Mouse (Mus musculus) cerebellum, postnatal 36 days (tissue): ENCODE data around the gene Tsc22d3.
"Not testable (repeated sequence)": the region's sequence is repeated elsewhere in the genome, so short reads cannot be mapped to it uniquely, and the experiment has no call there.

ENCODE experiments used
- DNase-seq, 2 experiments: peaks; one replicate each; pipeline ENCODE4 v3.0.0; 2021 to 2022; ENCODE audit warnings: mixed read lengths in 2 of 2

Gene Tsc22d3

GRCm38 (mm10) chrX:140565212-140565611 is 35.2 kb downstream of the Tsc22d3 start:
- DNase-seq, result peak; percentile 44 to 53

GRCm38 (mm10) chrX:140564777-140565176 is 35.7 kb downstream of the Tsc22d3 start:
- peak in 1 of 2 experiments; percentile 11 for DNase-seq

- peak in 1 of 2 experiments; percentile 5 for DNase-seq
These were observed 42.1 kb downstream of the Tsc22d3 start for GRCm38 (mm10) chrX:140558176-140558844.

- no peak for DNase-seq
These were observed 44.5 kb downstream of the Tsc22d3 start for GRCm38 (mm10) chrX:140555965-140556364.

GRCm38 (mm10) chrX:140555423-140555822 is 45.0 kb downstream of the Tsc22d3 start:
- no peak for DNase-seq

- DNase-seq, result no peak
These were observed 52.6 kb downstream of the Tsc22d3 start for GRCm38 (mm10) chrX:140547660-140548419.

- peak; percentile 37 to 62 for DNase-seq
These were observed 55.7 kb downstream of the Tsc22d3 start for GRCm38 (mm10) chrX:140544737-140545136.

GRCm38 (mm10) chrX:140542938-140543673 is 57.4 kb downstream of the Tsc22d3 start:
- peak; percentile 69 to 77 for DNase-seq

- peak in 1 of 2 experiments; percentile 46 for DNase-seq
These were observed 58.0 kb downstream of the Tsc22d3 start for GRCm38 (mm10) chrX:140542474-140542845.

GRCm38 (mm10) chrX:140541711-140542473 is 58.6 kb downstream of the Tsc22d3 start:
- peak; percentile 46 to 51 for DNase-seq

GRCm38 (mm10) chrX:140540500-140541114 is 59.9 kb downstream of the Tsc22d3 start:
- DNase-seq, result no peak

GRCm38 (mm10) chrX:140539831-140540230 is 60.6 kb downstream of the Tsc22d3 start:
- DNase-seq, result not testable (repeated sequence)

GRCm38 (mm10) chrX:140539111-140539680 is 61.3 kb downstream of the Tsc22d3 start:
- no peak for DNase-seq

- no peak for DNase-seq
These were observed 61.8 kb downstream of the Tsc22d3 start for GRCm38 (mm10) chrX:140538649-140539048.

- DNase-seq, result no peak
These were observed 62.8 kb downstream of the Tsc22d3 start for GRCm38 (mm10) chrX:140537662-140538061.

- no peak for DNase-seq
These were observed 65.0 kb downstream of the Tsc22d3 start for GRCm38 (mm10) chrX:140535487-140535886.

- DNase-seq, result no peak
These were observed 66.2 kb downstream of the Tsc22d3 start for GRCm38 (mm10) chrX:140534306-140534705.

GRCm38 (mm10) chrX:140532325-140532724 is 68.1 kb downstream of the Tsc22d3 start:
- DNase-seq, result no peak

GRCm38 (mm10) chrX:140531356-140531755 is 69.1 kb downstream of the Tsc22d3 start:
- DNase-seq, result no peak

GRCm38 (mm10) chrX:140530632-140531031 is 69.8 kb downstream of the Tsc22d3 start:
- DNase-seq, result no peak

GRCm38 (mm10) chrX:140529074-140529561 is 71.3 kb downstream of the Tsc22d3 start:
- no peak for DNase-seq

- no peak for DNase-seq
These were observed 73.2 kb downstream of the Tsc22d3 start for GRCm38 (mm10) chrX:140527231-140527630.
